In the genomic region with DNA sequence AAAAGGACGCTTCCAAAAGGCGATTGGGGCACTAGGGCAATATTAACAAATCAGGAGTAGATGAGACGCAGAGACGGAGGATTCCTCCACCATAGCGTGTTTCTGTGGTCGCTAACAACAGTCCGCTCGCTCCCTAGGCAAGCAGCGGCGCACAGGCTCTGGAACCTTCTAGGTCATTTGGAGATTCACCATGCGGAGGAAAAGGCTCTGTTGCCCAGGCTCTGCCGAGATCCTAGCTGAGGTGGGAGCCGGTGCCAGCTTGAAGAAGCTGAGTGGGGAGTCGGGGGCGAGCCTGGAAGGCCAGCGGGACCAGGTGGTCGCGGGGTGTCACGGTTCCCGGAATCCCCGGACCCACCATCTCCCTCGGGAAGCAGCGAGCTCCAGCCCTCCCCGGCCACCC, we compare ENCODE assay signal across 8 mouse cellular contexts. TPM values are rescaled to one million over a fixed set of nuclear protein-coding genes. Genes with fewer than 3 reads are reported as not detected.
DNase-seq lines count a peak whose midpoint lies in the region; ATAC-seq and TF ChIP-seq lines count a peak whose summit lies in the region.

No protein-coding gene starts in this region.

- peak overlapping the region; percentile 81 for H3K4me3 ChIP-seq in heart, embryonic 10.5 days
- peak overlapping the region; percentile 91 for H3K4me3 ChIP-seq in ES-Bruce4 (ENCODE audit: low read depth, low read length)
- H3K4me3 ChIP-seq in embryonic fibroblast, embryonic 13.5 days (ENCODE audit: insufficient read depth, low read length): peak overlapping the region; percentile 94
- H3K4me3 ChIP-seq in kidney, embryonic 16.5 days (ENCODE audit: low read length): peak overlapping the region; percentile 87
- H3K4me3 ChIP-seq in midbrain, embryonic 13.5 days (replicated peaks): peak overlapping the region; percentile 66

- peak overlapping the region; percentile 87 for H3K9ac ChIP-seq in ES-Bruce4 (ENCODE audit: low read depth, poor library complexity, severe bottlenecking)
- H3K9ac ChIP-seq in kidney, embryonic 16.5 days (replicated peaks; ENCODE audit: low read length): peak overlapping the region; percentile 83
- H3K9ac ChIP-seq in midbrain, embryonic 13.5 days (replicated peaks): peak overlapping the region; percentile 76

- peak overlapping the region; percentile 91 for H3K4me2 ChIP-seq in kidney, embryonic 16.5 days (replicated peaks; ENCODE audit: low read depth, low read length)
- peak overlapping the region; percentile 96 for H3K4me2 ChIP-seq in midbrain, embryonic 13.5 days (replicated peaks)

- H3K27ac ChIP-seq in heart, embryonic 10.5 days: peak overlapping the region; percentile 92
- H3K27ac ChIP-seq in ES-Bruce4 (ENCODE audit: insufficient read depth, low read length): no peak overlapping the region
- peak overlapping the region; percentile 67 for H3K27ac ChIP-seq in embryonic fibroblast, embryonic 13.5 days (ENCODE audit: insufficient read depth, low read length)
- peak overlapping the region; percentile 85 for H3K27ac ChIP-seq in kidney, embryonic 16.5 days (ENCODE audit: low read length)
- peak overlapping the region; percentile 83 for H3K27ac ChIP-seq in midbrain, embryonic 13.5 days

- H3K27me3 ChIP-seq in heart, embryonic 10.5 days (ENCODE audit: insufficient read depth, poor library complexity, severe bottlenecking): no peaks in the 10 kb centered on the region
- no peaks in the 10 kb centered on the region for H3K27me3 ChIP-seq in ES-Bruce4 (ENCODE audit: control insufficient read depth, insufficient read depth, low read length, poor library complexity, severe bottlenecking)
- no peaks in the 10 kb centered on the region for H3K27me3 ChIP-seq in kidney, embryonic 16.5 days (ENCODE audit: insufficient read depth, low read length)
- H3K27me3 ChIP-seq in midbrain, embryonic 13.5 days: no peaks in the 10 kb centered on the region

- H3K9me3 ChIP-seq in heart, embryonic 10.5 days: no peaks in the 10 kb centered on the region
- H3K9me3 ChIP-seq in ES-Bruce4 (replicated peaks; ENCODE audit: control insufficient read depth, insufficient read depth, low read length, poor library complexity, severe bottlenecking): no peaks in the 10 kb centered on the region
- no peaks in the 10 kb centered on the region for H3K9me3 ChIP-seq in kidney, embryonic 16.5 days (ENCODE audit: low read length)
- no peaks in the 10 kb centered on the region for H3K9me3 ChIP-seq in midbrain, embryonic 13.5 days

- no peak for TF ChIP-seq POLR2A in ES-Bruce4 (IDR thresholded peaks at IDR 0.05; ENCODE audit: insufficient read depth, low read length)
- TF ChIP-seq POLR2A in embryonic fibroblast, embryonic 13.5 days (IDR thresholded peaks at IDR 0.05; ENCODE audit: low read depth, low read length): peak; percentile 27; the same call in 1 of the 2 replicates

- TF ChIP-seq EP300 in ES-Bruce4 (IDR thresholded peaks at IDR 0.05; ENCODE audit: insufficient read depth, low read depth, low read length): no peak

- peaks cover 35% of the 10 kb centered on the region for H3K36me3 ChIP-seq in heart, embryonic 10.5 days
- H3K36me3 ChIP-seq in ES-Bruce4 (ENCODE audit: control insufficient read depth, insufficient read depth, low read length, poor library complexity, severe bottlenecking): peaks cover 40% of the 10 kb centered on the region
- H3K36me3 ChIP-seq in kidney, embryonic 16.5 days (ENCODE audit: insufficient read depth, low read length): peaks cover 23% of the 10 kb centered on the region
- H3K36me3 ChIP-seq in midbrain, embryonic 13.5 days: peaks cover 32% of the 10 kb centered on the region

- peaks cover 15% of the 10 kb centered on the region for H3K4me1 ChIP-seq in heart, embryonic 10.5 days
- no peaks in the 10 kb centered on the region for H3K4me1 ChIP-seq in ES-Bruce4 (ENCODE audit: control insufficient read depth, insufficient read depth, low read length)
- H3K4me1 ChIP-seq in embryonic fibroblast, embryonic 13.5 days (ENCODE audit: control insufficient read depth, insufficient read depth, low read length): peaks cover 3% of the 10 kb centered on the region
- H3K4me1 ChIP-seq in kidney, embryonic 16.5 days (ENCODE audit: insufficient read depth, low read length): peaks cover 20% of the 10 kb centered on the region
- H3K4me1 ChIP-seq in midbrain, embryonic 13.5 days (replicated peaks): peaks cover 31% of the 10 kb centered on the region

- TF ChIP-seq CTCF in ES-Bruce4 (IDR thresholded peaks at IDR 0.05; ENCODE audit: low read depth, low read length): no peak
- no peak for TF ChIP-seq CTCF in embryonic fibroblast, embryonic 13.5 days (IDR thresholded peaks at IDR 0.05; ENCODE audit: borderline replicate concordance, insufficient read depth, low read length)

- no peak for DNase-seq in heart, embryonic 10.5 days (ENCODE audit: low spot score)
- no peak for DNase-seq in heart, adult 9 months (ENCODE audit: low spot score in 2 of 2)
- DNase-seq in urinary bladder, adult 2 months (ENCODE audit: low spot score): no peak
- no peak for DNase-seq in adrenal gland, adult (ENCODE audit: inconsistent age in 2 of 2, low spot score in 1 of 2)

- WGBS in heart, embryonic 10.5 days: under 1% methylated on average over 24 of the region's 24 CpGs
- under 1% methylated on average over 24 of the region's 24 CpGs for WGBS in kidney, embryonic 16.5 days
- under 1% methylated on average over 24 of the region's 24 CpGs for WGBS in midbrain, embryonic 13.5 days

- no peak for ATAC-seq in kidney, embryonic 16.5 days (ENCODE audit: low FRiP score, low TSS enrichment)
- ATAC-seq in midbrain, embryonic 13.5 days: no peak

RNA-seq across cellular contexts. Expression of a gene that starts 0.6 kb away (rescaled TPM):
- polyA plus RNA-seq in heart, embryonic 10.5 days (2016; fragmentation: Nextera tagmentation; extraction: Ambion mirVana): 59.0 and 82.7 TPM in 2 replicates
- polyA plus RNA-seq in ES-Bruce4 (2011; ENCODE audit: insufficient read depth, insufficient read length, low read depth, missing spikeins): 154 and 163 TPM in 2 replicates
- 81.2 and 96.4 TPM in 2 replicates for polyA plus RNA-seq in embryonic fibroblast, embryonic 13.5 days (2011; ENCODE audit: insufficient read length, low read depth, missing spikeins)
- 67.5 and 68.8 TPM in 2 replicates for polyA plus RNA-seq in kidney, embryonic 16.5 days (2015; fragmentation: Nextera tagmentation; extraction: Ambion mirVana)
- 90.5 and 101 TPM in 2 replicates for polyA plus RNA-seq in midbrain, embryonic 13.5 days (2015; fragmentation: Nextera tagmentation; extraction: Ambion mirVana)
- polyA plus RNA-seq in urinary bladder, adult 2 months (2012; rRNA removed): 42.5 and 48.5 TPM in 2 replicates

RNA-seq across cellular contexts. Expression of a gene that starts 42.5 kb away (rescaled TPM):
- 12.7 and 14.9 TPM in 2 replicates for polyA plus RNA-seq in heart, embryonic 10.5 days (2016; fragmentation: Nextera tagmentation; extraction: Ambion mirVana)
- polyA plus RNA-seq in ES-Bruce4 (2011; ENCODE audit: insufficient read depth, insufficient read length, low read depth, missing spikeins): 14.2 and 18.5 TPM in 2 replicates
- polyA plus RNA-seq in embryonic fibroblast, embryonic 13.5 days (2011; ENCODE audit: insufficient read length, low read depth, missing spikeins): 21.0 and 28.9 TPM in 2 replicates
- polyA plus RNA-seq in kidney, embryonic 16.5 days (2015; fragmentation: Nextera tagmentation; extraction: Ambion mirVana): 17.4 and 17.5 TPM in 2 replicates
- polyA plus RNA-seq in midbrain, embryonic 13.5 days (2015; fragmentation: Nextera tagmentation; extraction: Ambion mirVana): 13.6 and 13.9 TPM in 2 replicates
- 8.9 and 9.3 TPM in 2 replicates for polyA plus RNA-seq in urinary bladder, adult 2 months (2012; rRNA removed)
